Mouse (Mus musculus): ENCODE data around the gene Islr2. TPM values are rescaled to one million over a fixed set of nuclear protein-coding genes. Genes with fewer than 3 reads are reported as not detected.

The Islr2 gene
- polyA plus RNA-seq, 1 experiment from 2014 or later = 118 TPM

DNA sequence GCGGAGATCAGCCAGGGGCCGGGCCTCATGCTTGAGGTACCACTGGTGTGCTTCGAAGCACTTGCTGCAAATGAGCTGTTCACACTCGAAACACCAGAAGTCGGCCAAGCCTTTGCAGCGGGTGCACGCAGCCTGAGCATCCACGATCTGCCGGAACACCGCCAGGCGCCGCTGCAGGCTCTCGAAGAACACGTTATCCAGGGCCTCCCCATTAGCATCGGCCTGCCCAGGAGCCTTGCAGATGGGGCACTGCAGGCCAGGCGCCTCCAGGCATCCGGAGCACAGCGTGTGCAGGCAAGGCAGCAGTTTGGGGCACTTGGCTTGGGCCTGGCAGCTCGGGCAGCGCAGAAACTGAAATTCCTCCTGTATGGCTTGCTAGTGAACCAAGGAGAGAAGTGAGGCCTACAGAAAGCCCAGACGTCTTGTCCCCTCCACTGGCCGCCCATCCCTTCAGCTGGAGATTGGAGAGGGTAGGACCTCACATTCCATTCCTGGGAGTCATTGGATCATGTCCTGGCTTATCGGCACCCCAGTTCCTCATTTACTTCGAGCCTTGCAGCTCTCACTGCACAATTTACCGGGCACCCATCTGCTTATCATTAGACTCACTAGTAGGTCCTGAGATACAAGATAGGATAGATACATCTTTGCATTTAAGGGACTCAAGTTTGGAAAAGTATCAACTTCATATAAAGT lies 43.1 kb upstream of the Islr2 start:
- Histone ChIP-seq H3K9ac (ENCODE audit: low read length) (peak overlapping the region; percentile 52), H3K4me1 (ENCODE audit: control insufficient read depth, insufficient read depth, low read length) (peaks cover 10% of the 10 kb centered on the region), H3K4me3 (ENCODE audit: low read depth, low read length) (no peak overlapping the region), H3K27ac (ENCODE audit: low read depth, low read length) (0 out of 2 replicates have a peak overlapping the region, but pooled peaks have one; percentile 41), H3K4me2 (ENCODE audit: low read length) (peak overlapping the region; percentile 41), H3K9me3 (replicated peaks; ENCODE audit: control insufficient read depth, low read length) (no peaks in the 10 kb centered on the region), H3K27me3 (replicated peaks; ENCODE audit: control insufficient read depth, insufficient read depth, low read length) (no peaks in the 10 kb centered on the region), H3K36me3 (ENCODE audit: control insufficient read depth, insufficient read depth, low read length) (no peaks in the 10 kb centered on the region)
- ATAC-seq (peak; percentile 88), DNase-seq (ENCODE audit: low spot score) (peak; percentile 90)
- WGBS = 16% methylated on average over 25 of the region's 25 CpGs

DNA sequence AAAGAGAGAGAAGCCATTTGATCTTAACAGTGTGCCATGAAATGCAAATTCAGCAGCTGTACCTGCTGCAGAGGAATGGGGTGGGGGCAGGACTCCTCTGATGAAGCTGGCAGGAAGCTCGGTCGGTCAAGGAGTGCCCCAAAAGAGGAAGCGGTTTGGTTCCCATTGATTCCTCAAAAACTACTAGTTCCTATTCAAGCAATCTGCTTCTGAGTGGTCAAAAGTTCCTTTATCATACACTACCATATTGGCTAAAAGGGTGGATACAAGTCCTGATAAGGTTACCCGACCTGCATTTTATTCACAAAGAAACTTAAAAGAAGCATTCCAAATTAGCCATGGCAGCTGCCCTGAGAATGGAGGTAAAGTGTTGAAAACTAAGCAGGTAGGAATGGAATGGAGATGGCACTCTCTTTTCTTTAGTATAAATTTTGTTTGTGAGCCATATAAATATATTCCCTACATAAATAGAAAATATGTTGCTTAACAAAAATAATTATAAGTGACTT lies 42.0 kb upstream of the Islr2 start:
- Histone ChIP-seq H3K4me1 (ENCODE audit: control insufficient read depth, insufficient read depth, low read length) (peaks cover 16% of the 10 kb centered on the region), H3K4me3 (ENCODE audit: low read depth, low read length) (no peak overlapping the region), H3K27me3 (replicated peaks; ENCODE audit: control insufficient read depth, insufficient read depth, low read length) (no peaks in the 10 kb centered on the region), H3K9me3 (replicated peaks; ENCODE audit: control insufficient read depth, low read length) (no peaks in the 10 kb centered on the region), H3K27ac (ENCODE audit: low read depth, low read length) (no peak overlapping the region), H3K36me3 (ENCODE audit: control insufficient read depth, insufficient read depth, low read length) (no peaks in the 10 kb centered on the region), H3K9ac (ENCODE audit: low read length) (no peak overlapping the region), H3K4me2 (ENCODE audit: low read length) (no peak overlapping the region)
- WGBS = 75% methylated on average over 4 of the region's 4 CpGs
- DNase-seq (ENCODE audit: low spot score) (no peak), ATAC-seq (no peak)

DNA sequence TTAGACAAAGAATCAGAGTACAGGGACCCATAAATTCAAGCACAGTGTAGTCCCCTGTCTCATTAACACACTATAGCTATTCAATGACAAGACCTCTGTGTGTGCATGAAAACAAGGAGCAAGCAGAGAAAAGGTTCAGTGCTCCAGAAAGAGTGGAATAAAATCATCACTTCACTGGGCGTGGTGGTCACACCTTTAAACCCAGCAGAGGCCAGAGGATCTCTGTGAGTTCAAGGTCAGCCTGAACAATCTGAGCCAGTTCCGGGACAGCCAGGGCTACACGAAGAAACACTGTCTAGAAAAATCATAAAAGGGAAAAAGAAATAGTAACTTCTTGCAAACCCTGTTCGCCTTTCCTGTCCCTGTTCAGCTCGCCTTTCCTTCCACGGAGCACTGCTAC lies 39.6 kb upstream of the Islr2 start:
- WGBS = 89% methylated on average over 6 of the region's 6 CpGs
- Histone ChIP-seq H3K4me1 (ENCODE audit: control insufficient read depth, insufficient read depth, low read length) (peaks cover 10% of the 10 kb centered on the region), H3K4me2 (ENCODE audit: low read length) (no peak overlapping the region), H3K36me3 (ENCODE audit: control insufficient read depth, insufficient read depth, low read length) (no peaks in the 10 kb centered on the region), H3K27ac (ENCODE audit: low read depth, low read length) (no peak overlapping the region), H3K4me3 (ENCODE audit: low read depth, low read length) (no peak overlapping the region), H3K27me3 (replicated peaks; ENCODE audit: control insufficient read depth, insufficient read depth, low read length) (no peaks in the 10 kb centered on the region), H3K9me3 (replicated peaks; ENCODE audit: control insufficient read depth, low read length) (no peaks in the 10 kb centered on the region), H3K9ac (ENCODE audit: low read length) (no peak overlapping the region)
- ATAC-seq = no peak
- DNase-seq (ENCODE audit: low spot score) = no peak

DNA sequence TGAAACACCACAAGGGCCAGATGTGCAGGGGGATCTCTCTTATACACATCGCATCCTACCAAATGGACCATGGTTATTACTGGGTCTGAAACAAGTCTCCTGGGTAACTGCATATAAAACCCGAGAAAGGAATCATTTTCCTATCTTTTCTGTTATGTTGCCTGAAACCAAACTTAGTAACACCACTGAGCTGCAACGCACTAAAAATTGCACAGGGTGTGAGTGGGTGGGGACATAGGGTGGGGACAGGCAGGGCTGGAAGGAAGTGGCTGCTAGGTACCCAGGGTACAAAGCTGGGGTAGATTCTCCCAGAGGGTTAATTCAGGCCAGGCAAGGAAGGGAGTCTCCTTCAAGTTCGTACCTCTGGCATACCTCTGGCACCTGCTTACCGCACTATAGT lies 38.6 kb upstream of the Islr2 start:
- no peaks in the 10 kb centered on the region for H3K27me3 ChIP-seq (replicated peaks; ENCODE audit: control insufficient read depth, insufficient read depth, low read length)
- peaks cover 7% of the 10 kb centered on the region for H3K4me1 ChIP-seq (ENCODE audit: control insufficient read depth, insufficient read depth, low read length)
- 90% methylated on average over 5 of the region's 5 CpGs for WGBS
- no peak overlapping the region for H3K27ac ChIP-seq (ENCODE audit: low read depth, low read length)
- ATAC-seq (no peak), DNase-seq (ENCODE audit: low spot score) (no peak)
- no peaks in the 10 kb centered on the region for H3K36me3 ChIP-seq (ENCODE audit: control insufficient read depth, insufficient read depth, low read length)
- no peak overlapping the region for H3K4me2 ChIP-seq (ENCODE audit: low read length)
- H3K9ac ChIP-seq (ENCODE audit: low read length) = no peak overlapping the region
- H3K9me3 ChIP-seq (replicated peaks; ENCODE audit: control insufficient read depth, low read length) = no peaks in the 10 kb centered on the region
- no peak overlapping the region for H3K4me3 ChIP-seq (ENCODE audit: low read depth, low read length)

DNA sequence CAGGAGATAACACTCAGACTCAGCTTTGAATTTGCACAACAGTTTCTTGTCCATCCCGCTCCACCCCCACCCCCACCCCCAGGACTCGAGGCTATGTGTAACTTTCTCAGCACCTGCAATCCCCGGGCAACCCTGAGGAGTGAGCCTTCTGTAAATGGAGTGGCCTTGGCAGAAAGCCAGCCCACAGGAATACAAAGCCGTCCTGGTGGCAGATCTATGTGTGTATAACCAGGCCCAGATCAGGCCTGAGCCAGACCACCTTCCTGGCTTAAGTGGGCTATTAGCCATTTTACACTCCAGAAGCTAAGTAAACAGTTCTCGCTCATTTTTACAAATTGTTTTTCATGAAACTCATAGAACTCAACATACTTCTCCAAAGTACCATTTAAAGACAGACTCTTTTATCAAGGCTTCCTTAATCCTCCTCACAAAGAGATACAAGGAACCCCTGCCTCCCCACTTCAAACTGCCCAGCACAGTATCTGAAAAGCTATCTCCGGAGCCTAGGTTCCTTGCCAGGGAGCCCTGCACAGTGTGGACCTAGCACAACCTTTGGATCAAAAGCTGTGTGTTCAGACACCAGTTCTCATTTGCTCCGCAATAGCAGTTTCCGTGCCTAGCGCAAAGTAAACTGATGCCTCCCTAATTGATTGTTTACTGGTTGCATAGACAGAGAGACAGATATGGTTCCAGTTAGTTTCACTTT lies 37.8 kb upstream of the Islr2 start:
- H3K27me3 ChIP-seq (replicated peaks; ENCODE audit: control insufficient read depth, insufficient read depth, low read length) = no peaks in the 10 kb centered on the region
- peaks cover 7% of the 10 kb centered on the region for H3K4me1 ChIP-seq (ENCODE audit: control insufficient read depth, insufficient read depth, low read length)
- DNase-seq (ENCODE audit: low spot score) (peak; percentile 79), ATAC-seq (peak; percentile 75)
- no peak overlapping the region for H3K4me2 ChIP-seq (ENCODE audit: low read length)
- no peaks in the 10 kb centered on the region for H3K36me3 ChIP-seq (ENCODE audit: control insufficient read depth, insufficient read depth, low read length)
- no peak overlapping the region for H3K9ac ChIP-seq (ENCODE audit: low read length)
- no peaks in the 10 kb centered on the region for H3K9me3 ChIP-seq (replicated peaks; ENCODE audit: control insufficient read depth, low read length)
- no peak overlapping the region for H3K27ac ChIP-seq (ENCODE audit: low read depth, low read length)
- H3K4me3 ChIP-seq (ENCODE audit: low read depth, low read length) = no peak overlapping the region
- whole genome bisulfite sequencing = 30% methylated on average over 9 of the region's 9 CpGs

DNA sequence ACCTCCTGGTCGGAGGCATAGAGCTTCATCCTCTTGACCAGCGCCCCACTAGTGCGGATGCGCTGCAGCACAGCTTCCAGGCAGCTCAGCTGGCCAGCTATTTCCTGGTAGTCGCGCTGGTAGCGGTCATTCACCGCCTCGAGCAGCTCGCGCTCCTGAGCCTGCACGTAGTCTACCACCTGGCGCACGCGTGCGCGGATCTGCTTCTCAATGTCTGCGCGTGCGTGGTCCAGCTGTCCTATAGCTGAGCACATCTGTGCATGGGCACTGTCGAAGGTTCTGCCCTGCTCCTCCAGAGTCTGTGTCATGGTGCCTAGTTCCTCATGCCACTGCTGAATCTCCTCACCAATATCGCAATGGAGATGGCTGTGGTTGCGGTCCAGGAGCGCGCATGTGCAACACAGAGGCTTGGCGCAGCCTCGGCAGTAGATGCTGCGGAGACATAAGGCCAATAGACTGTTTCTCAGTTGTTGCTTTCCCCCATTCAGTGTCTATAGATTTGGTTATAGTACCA lies 30.4 kb upstream of the Islr2 start:
- ATAC-seq (no peak), DNase-seq (ENCODE audit: low spot score) (no peak)
- H3K9ac ChIP-seq (ENCODE audit: low read length) = no peak overlapping the region
- H3K27ac ChIP-seq (ENCODE audit: low read depth, low read length) = no peak overlapping the region
- 97% methylated on average over 28 of the region's 28 CpGs for WGBS
- H3K4me1 ChIP-seq (ENCODE audit: control insufficient read depth, insufficient read depth, low read length) = no peaks in the 10 kb centered on the region
- H3K4me3 ChIP-seq (ENCODE audit: low read depth, low read length) = no peak overlapping the region
- no peak overlapping the region for H3K4me2 ChIP-seq (ENCODE audit: low read length)
- no peaks in the 10 kb centered on the region for H3K27me3 ChIP-seq (replicated peaks; ENCODE audit: control insufficient read depth, insufficient read depth, low read length)
- H3K36me3 ChIP-seq (ENCODE audit: control insufficient read depth, insufficient read depth, low read length) = peaks cover 11% of the 10 kb centered on the region
- no peaks in the 10 kb centered on the region for H3K9me3 ChIP-seq (replicated peaks; ENCODE audit: control insufficient read depth, low read length)

DNA sequence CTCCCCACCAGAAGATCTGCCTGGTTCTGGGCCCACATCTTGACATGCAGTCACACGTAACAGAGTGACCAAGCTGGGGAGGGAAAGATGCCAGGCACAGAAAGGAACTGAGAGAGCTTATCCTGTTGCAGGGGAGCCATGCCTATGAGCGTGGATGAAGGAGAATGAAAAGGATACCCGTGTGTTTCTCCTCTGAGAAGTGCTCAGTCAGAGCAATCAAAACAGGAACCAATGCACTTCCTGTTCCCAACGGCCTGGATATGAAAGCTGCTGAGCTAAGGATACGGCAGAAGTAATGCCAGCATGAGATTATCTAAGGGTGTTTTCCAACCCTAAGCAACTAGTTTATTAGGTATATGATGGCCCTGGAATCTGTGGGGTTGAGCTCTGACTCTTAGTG lies 28.3 kb upstream of the Islr2 start:
- ATAC-seq = no peak
- no peak overlapping the region for H3K9ac ChIP-seq (ENCODE audit: low read length)
- no peaks in the 10 kb centered on the region for H3K27me3 ChIP-seq (replicated peaks; ENCODE audit: control insufficient read depth, insufficient read depth, low read length)
- H3K27ac ChIP-seq (ENCODE audit: low read depth, low read length) = no peak overlapping the region
- H3K4me2 ChIP-seq (ENCODE audit: low read length) = no peak overlapping the region
- H3K36me3 ChIP-seq (ENCODE audit: control insufficient read depth, insufficient read depth, low read length) = peaks cover 27% of the 10 kb centered on the region
- no peaks in the 10 kb centered on the region for H3K9me3 ChIP-seq (replicated peaks; ENCODE audit: control insufficient read depth, low read length)
- no peak for DNase-seq (ENCODE audit: low spot score)
- WGBS = 81% methylated on average over 5 of the region's 5 CpGs
- no peak overlapping the region for H3K4me3 ChIP-seq (ENCODE audit: low read depth, low read length)
- H3K4me1 ChIP-seq (ENCODE audit: control insufficient read depth, insufficient read depth, low read length) = no peaks in the 10 kb centered on the region

DNA sequence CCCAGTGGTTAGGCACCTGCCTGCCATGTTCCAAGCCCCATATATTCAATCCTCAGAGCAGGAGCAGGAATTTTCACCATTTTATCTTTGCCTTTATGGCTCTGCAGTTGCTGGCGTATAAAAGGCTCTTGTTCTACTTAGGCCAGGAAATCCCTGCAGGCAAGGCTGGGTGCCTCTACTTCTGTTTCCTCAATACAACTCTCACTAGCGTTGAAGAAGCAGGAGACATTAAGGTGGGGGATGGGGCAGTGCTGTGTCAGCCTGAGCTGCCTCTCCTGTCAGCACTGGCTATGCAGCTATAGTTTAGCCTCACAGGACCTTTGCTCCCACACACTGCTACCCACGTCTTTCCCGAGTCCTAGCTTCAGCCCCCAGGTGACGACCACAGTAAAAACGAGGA lies 27.6 kb upstream of the Islr2 start:
- peaks cover 29% of the 10 kb centered on the region for H3K36me3 ChIP-seq (ENCODE audit: control insufficient read depth, insufficient read depth, low read length)
- ATAC-seq = no peak

More for the DNA sequence above, 27.6 kb upstream of the Islr2 start:
- Histone ChIP-seq H3K4me2 (ENCODE audit: low read length) (no peak overlapping the region), H3K4me3 (ENCODE audit: low read depth, low read length) (no peak overlapping the region), H3K9me3 (replicated peaks; ENCODE audit: control insufficient read depth, low read length) (no peaks in the 10 kb centered on the region), H3K27ac (ENCODE audit: low read depth, low read length) (no peak overlapping the region), H3K27me3 (replicated peaks; ENCODE audit: control insufficient read depth, insufficient read depth, low read length) (no peaks in the 10 kb centered on the region), H3K9ac (ENCODE audit: low read length) (no peak overlapping the region), H3K4me1 (ENCODE audit: control insufficient read depth, insufficient read depth, low read length) (no peaks in the 10 kb centered on the region)
- WGBS = 80% methylated on average over 6 of the region's 6 CpGs
- DNase-seq (ENCODE audit: low spot score) = no peak
